Mouse (Mus musculus): ENCODE measurements around the gene Actr5. TPM values are rescaled to one million over a fixed set of nuclear protein-coding genes. Genes with fewer than 3 reads are reported as not detected.

Gene Actr5
- total RNA-seq, 2 experiments from 2014 or later = 4.2 to 4.8 TPM

DNA sequence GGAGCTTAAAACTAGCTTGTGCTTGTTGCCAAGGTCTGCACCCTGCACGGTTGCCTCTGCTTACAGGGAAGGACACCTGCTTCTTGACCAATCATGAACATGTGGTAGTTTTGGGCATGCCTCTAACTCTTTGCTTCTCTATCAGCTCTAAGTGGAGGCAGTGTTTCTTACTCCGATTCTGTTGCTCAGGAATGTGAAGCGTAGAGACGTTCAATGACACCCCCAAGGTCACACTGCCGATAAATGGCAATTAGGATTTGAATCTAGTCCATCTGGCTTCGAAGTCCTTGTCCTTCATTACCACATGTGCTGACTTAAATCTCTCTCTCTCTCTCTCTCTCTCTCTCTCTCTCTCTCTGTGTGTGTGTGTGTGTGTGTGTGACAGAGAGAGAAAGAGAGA lies 49.4 kb downstream of the Actr5 start:
- peak overlapping the region; percentile 70; the same call in 1 of the 2 replicates for H3K27ac ChIP-seq
- no peak overlapping the region; the same call in 1 of the 2 replicates for H3K4me3 ChIP-seq
- no peak for TF ChIP-seq CTCF (IDR thresholded peaks at IDR 0.05)
- no peak for DNase-seq
- intact Hi-C loops (cut with DNase I) = loop anchor here (5.0 kb wide), 1 partner anchor 58 kb away; no protein-coding TSS in a partner anchor

GRCm38 (mm10) chr2:158674759-158675158 lies 50.1 kb downstream of the Actr5 start:
- intact Hi-C loops (cut with DNase I) = loop anchor here (5.0 kb wide), 1 partner anchor 58 kb away; no protein-coding TSS in a partner anchor
- TF ChIP-seq CTCF (IDR thresholded peaks at IDR 0.05) = no peak
- DNase-seq = no peak
- H3K27ac ChIP-seq = no peak overlapping the region
- H3K4me3 ChIP-seq = no peak overlapping the region

- H3K4me3 ChIP-seq = no peak overlapping the region
- no peak overlapping the region for H3K27ac ChIP-seq
- intact Hi-C loops (cut with DNase I) = no loop called here
- DNase-seq = no peak
- TF ChIP-seq CTCF (IDR thresholded peaks at IDR 0.05) = no peak
Observed at GRCm38 (mm10) chr2:158675161-158675560, 50.5 kb downstream of the Actr5 start.

- TF ChIP-seq CTCF (IDR thresholded peaks at IDR 0.05) = no peak
- no peak overlapping the region for H3K27ac ChIP-seq
- no peak for DNase-seq
- no peak overlapping the region for H3K4me3 ChIP-seq
- intact Hi-C loops (cut with DNase I) = no loop called here
Observed at GRCm38 (mm10) chr2:158675907-158676533, 51.3 kb downstream of the Actr5 start.

- DNase-seq = no peak
- intact Hi-C loops (cut with DNase I) = no loop called here
- Histone ChIP-seq H3K4me3 (no peak overlapping the region), H3K27ac (no peak overlapping the region)
- TF ChIP-seq CTCF (IDR thresholded peaks at IDR 0.05) = no peak
Observed at GRCm38 (mm10) chr2:158677946-158678345, 53.3 kb downstream of the Actr5 start.

GRCm38 (mm10) chr2:158679091-158679490 lies 54.4 kb downstream of the Actr5 start:
- Histone ChIP-seq H3K27ac (no peak overlapping the region), H3K4me3 (no peak overlapping the region)
- no peak for DNase-seq
- intact Hi-C loops (cut with DNase I) = no loop called here
- no peak for TF ChIP-seq CTCF (IDR thresholded peaks at IDR 0.05)

DNA sequence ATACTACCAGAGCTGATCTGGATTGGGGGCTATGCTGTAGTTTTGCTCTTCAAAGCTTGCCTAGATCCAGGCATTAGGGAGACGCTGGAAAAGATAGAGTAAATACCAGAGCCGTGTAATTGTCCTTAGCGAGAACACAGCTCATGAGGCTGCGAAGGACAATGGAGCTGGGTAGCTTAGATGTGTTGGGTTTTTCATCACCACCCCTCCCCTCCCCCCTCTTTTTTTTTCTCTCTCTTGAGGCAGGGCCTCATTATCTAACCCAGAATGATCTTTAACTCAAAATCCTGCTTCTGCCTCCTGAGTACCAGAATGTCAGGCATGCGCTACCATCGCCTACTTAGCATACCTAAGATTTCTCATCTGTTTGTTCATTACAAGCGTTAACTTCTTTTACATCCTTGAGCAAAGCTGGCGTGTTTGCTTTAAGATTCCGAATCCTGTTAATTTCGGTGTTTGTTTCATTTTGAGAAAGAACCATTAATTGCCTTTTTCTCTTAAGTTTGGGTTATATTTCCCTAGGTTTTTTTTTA lies 55.7 kb downstream of the Actr5 start:
- intact Hi-C loops (cut with DNase I) = no loop called here

DNA sequence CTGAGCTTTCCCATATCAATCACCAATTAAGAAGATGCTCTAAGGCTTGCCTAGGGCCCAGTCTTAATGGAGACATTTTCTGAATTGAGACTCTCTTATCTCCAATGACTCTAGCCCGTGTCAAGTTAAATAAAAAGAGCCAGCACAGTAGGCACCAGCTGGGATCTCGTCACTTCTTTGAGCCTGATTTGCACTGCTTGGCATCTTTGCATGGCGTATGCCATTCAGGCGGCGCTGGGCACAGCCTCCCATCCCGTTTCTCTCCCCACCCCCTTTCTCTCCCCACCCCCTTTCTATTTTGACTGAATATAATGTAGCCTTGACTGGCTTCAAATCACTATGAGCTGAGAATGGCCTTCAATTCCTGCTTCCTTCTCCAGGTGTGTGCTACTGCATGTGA lies 57.0 kb downstream of the Actr5 start:
- Histone ChIP-seq H3K4me3 (no peak overlapping the region), H3K27ac (no peak overlapping the region; the same call in 1 of the 2 replicates)
- DNase-seq = no peak
- no peak for TF ChIP-seq CTCF (IDR thresholded peaks at IDR 0.05)
- intact Hi-C loops (cut with DNase I) = no loop called here

More for the DNA sequence above, 55.7 kb downstream of the Actr5 start:
- Histone ChIP-seq H3K27ac (no peak overlapping the region), H3K4me3 (no peak overlapping the region)
- no peak for DNase-seq
- no peak for TF ChIP-seq CTCF (IDR thresholded peaks at IDR 0.05)

DNA sequence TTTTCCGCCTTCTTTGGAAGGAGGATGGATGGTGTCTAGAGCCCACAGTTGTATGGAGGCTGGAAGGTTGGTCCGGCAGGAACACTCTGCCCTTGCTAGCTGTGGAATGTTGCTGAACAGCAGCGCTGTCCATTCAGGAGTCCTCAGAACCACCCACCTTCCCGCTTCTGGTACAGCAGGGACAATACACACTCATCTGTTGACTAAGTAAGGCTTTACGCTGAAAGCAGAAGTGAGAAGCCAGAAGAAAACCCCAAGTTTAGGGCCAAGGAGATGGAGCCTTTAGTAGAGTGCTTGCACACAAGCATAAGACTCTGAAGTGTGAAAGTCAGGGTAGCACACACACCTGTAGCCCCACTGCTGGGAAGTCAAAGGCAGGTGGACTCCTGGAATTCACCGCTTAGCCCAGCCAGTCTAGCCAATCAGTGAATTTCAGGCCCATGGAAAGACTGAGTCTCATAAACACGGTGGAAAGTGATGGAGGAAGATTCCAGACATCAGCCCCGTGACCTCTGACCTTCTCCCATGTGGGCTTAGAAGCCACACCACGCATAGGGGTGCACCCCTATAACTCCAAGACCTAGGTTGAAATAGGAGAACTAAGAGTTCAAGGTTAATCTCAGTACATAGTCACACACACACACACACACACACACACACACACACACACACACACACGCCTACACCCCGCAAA lies 57.8 kb downstream of the Actr5 start:
- no peak for DNase-seq
- intact Hi-C loops (cut with DNase I) = no loop called here
- H3K27ac ChIP-seq = peak overlapping the region; percentile 41
- H3K4me3 ChIP-seq = no peak overlapping the region
- TF ChIP-seq CTCF (IDR thresholded peaks at IDR 0.05) = no peak

DNA sequence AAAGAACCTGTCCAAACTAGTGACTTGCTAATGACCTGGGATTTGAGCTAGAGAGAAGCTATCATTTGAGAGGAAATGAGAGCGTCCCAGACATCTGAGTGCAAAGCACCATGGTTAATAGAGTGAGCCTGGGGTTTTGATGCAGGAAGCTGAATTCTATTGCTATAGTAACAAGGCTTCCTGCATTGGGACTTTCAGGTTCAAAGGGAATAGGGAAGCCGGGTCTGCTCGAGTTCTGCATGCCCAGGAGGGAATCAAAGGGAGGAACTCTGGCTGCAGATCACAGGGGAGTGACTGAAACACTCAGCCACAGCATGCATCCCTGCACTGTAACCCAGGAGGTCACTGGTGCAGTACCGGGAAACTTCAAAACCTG lies 58.3 kb downstream of the Actr5 start:
- DNase-seq = no peak
- no peak for TF ChIP-seq CTCF (IDR thresholded peaks at IDR 0.05)
- Histone ChIP-seq H3K4me3 (no peak overlapping the region), H3K27ac (peak overlapping the region; percentile 31; the same call in 1 of the 2 replicates)
- intact Hi-C loops (cut with DNase I) = no loop called here

DNA sequence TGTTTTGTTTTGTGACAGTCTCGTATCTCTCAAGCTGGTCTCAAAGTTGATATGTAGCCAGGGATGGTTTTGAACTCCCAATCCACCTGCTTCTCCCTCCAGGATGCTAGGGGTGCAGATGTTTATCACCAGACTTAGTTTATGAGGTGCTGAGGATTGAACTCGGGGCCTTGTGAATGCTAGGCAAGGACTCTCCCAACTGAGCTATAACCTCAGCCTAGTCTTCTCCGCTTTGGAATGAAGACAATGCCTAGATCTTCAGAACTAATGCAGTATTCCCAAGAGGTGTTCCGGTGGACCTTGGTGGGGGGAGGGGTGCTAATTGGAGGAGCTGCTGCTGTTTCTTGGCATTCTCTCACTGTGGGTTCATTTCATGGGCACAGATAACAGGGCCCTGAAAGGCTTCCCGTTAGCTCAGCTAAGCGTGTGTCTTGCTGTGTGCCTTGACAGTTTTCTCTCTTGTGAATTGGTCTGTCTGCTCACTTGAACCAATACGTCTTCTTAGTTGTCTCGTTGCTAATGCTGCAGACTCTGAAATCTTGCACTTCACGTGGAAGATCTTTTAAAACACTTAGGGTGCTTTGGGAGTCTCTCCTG lies 59.7 kb downstream of the Actr5 start:
- no peak for DNase-seq
- peak overlapping the region; percentile 48 for H3K27ac ChIP-seq
- no peak for TF ChIP-seq CTCF (IDR thresholded peaks at IDR 0.05)
- H3K4me3 ChIP-seq = no peak overlapping the region
- intact Hi-C loops (cut with DNase I) = no loop called here

DNA sequence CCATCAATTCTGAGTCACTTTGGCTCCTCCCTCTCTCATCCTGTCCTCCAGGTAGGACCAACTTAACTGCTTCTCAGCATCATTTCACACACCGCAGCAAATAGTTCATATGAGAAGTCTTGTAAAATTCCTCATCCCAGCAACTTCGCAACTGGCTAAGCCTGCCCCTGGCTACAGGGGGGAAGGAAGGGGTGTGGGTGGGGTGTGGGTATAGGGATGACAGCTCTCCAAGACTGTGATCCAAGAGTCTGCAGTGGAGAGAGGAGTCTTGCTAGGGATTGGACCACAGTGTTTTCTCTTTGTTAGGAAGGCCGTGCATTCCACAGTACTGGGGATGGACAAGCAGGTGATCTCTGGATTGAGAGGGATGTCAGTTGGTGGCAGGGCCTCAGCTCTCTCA lies 60.2 kb downstream of the Actr5 start:
- no peak for DNase-seq
- no peak overlapping the region for H3K4me3 ChIP-seq
- TF ChIP-seq CTCF (IDR thresholded peaks at IDR 0.05) = no peak
- intact Hi-C loops (cut with DNase I) = no loop called here
- peak overlapping the region; percentile 48 for H3K27ac ChIP-seq

DNA sequence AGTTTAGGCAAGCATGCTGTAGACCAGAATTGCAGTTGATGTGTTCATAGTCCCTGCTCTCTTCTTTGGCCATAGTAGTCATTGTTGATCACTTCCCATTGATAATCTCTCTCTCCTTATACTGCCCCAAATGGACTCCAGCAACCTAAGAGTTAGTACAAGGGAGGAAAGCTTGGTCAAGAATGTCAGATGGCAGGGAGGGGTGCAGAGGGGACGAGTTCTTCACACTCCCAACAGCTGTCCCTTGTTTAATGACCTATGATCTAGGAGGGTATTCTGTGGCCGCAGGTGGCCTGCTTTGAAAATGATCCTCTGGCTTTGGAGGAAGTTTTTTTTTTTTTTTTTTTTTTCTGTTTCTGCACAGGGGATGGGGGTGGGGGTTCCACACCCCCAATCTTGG lies 61.7 kb downstream of the Actr5 start:
- Histone ChIP-seq H3K27ac (peak overlapping the region; percentile 8; the same call in 1 of the 2 replicates), H3K4me3 (no peak overlapping the region)
- DNase-seq = no peak
- intact Hi-C loops (cut with DNase I) = no loop called here
- TF ChIP-seq CTCF (IDR thresholded peaks at IDR 0.05) = no peak

Measured in gastrocnemius, adult 2 months (tissue).